Mouse (Mus musculus) ES-E14 (cell line): Measurements from ENCODE around the gene Macrod2.

ENCODE experiments used
- CHD2 ChIP-seq: IDR thresholded peaks from 2 replicates; pipeline ENCODE4 v1.6.1; 2014; ENCODE audit warnings: mild to moderate bottlenecking, low read depth, low read length, inconsistent platforms
- HCFC1 ChIP-seq: IDR thresholded peaks from 2 replicates; pipeline ENCODE4 v1.6.1; 2012; ENCODE audit warnings: low read length, inconsistent platforms, borderline replicate concordance; ENCODE audit not compliant: insufficient read depth
- MAFK ChIP-seq: IDR thresholded peaks from 2 replicates; pipeline ENCODE4 v1.6.1; 2014; ENCODE audit warnings: mild to moderate bottlenecking, low read depth, low read length, inconsistent platforms; ENCODE audit not compliant: insufficient read depth
- ZC3H11A ChIP-seq: IDR thresholded peaks from 2 replicates; pipeline ENCODE4 v1.6.1; 2012; ENCODE audit warnings: low read depth, mild to moderate bottlenecking, inconsistent platforms, low read length, borderline replicate concordance
- ZNF384 ChIP-seq: IDR thresholded peaks from 2 replicates; pipeline ENCODE4 v1.6.1; 2012; ENCODE audit warnings: low read depth, low read length, inconsistent platforms

DNA sequence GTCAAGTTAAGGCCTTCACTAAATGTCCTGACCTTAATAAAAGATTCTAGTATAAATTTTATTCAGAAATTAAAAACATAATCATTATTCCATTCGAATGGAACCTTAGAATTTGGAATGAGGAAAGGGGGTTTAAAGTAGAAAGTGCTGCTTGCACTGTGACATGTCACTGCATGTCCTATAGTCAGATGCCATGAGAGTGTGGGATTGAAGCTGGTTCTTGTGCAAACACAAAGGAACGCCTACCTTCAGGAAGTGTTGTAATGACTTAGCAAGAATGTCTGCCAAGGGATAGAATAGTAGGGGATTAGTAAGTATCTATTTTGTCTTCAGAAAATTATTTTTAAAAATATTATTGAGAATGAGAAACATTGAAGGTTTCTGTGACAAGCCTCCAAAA, 431.1 kb downstream of the Macrod2 start:
- no peak for TF ChIP-seq ZNF384
- TF ChIP-seq MAFK, result no peak
- TF ChIP-seq CHD2, result no peak
- no peak for TF ChIP-seq ZC3H11A
- TF ChIP-seq HCFC1, result no peak
